Mouse (Mus musculus): ENCODE data around the gene Plb1. TPM values are rescaled to one million over a fixed set of nuclear protein-coding genes. Genes with fewer than 3 reads are reported as not detected.

Plb1 gene
- polyA plus RNA-seq, 1 experiment from 2014 or later = 1.2 TPM

DNA sequence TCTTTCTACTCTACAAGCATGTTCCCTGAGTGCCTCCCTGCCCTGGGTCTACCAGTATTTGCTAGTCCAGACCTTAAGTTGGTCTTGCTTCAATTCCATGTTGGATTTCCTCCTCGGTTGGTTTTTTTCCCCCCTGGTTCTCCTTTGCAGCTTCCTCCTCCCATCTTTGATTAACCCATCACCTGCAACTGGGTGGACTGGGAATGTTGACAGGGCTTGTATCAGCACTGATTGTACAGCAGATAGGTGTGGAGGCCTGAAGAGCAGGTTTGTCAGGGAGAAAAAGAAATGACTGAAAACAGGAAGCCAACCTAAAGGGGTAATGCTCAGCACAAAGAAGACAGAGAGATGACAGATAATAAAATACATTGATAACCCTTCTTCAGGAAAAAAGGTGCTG is 104.8 kb downstream of the Plb1 start:
- Histone ChIP-seq H3K4me1 (peaks cover 27% of the 10 kb centered on the region), H3K36me3 (no peaks in the 10 kb centered on the region), H3K27me3 (no peaks in the 10 kb centered on the region), H3K9me3 (no peaks in the 10 kb centered on the region), H3K27ac (no peak overlapping the region), H3K4me2 (no peak overlapping the region), H3K9ac (no peak overlapping the region), H3K4me3 (no peak overlapping the region)
- WGBS = 64% methylated on average over 1 of the region's 1 CpGs
- ATAC-seq (ENCODE audit: insufficient number of reproducible peaks, insufficient read depth, low FRiP score, low TSS enrichment, low read depth) = no peak

GRCm38 (mm10) chr5:32338339-32338738 is 105.8 kb downstream of the Plb1 start:
- no peaks in the 10 kb centered on the region for H3K27me3 ChIP-seq
- no peaks in the 10 kb centered on the region for H3K9me3 ChIP-seq
- 48% methylated on average over 2 of the region's 2 CpGs for WGBS
- H3K36me3 ChIP-seq = no peaks in the 10 kb centered on the region
- H3K4me1 ChIP-seq = peaks cover 24% of the 10 kb centered on the region
- H3K4me2 ChIP-seq = no peak overlapping the region
- ATAC-seq (ENCODE audit: insufficient number of reproducible peaks, insufficient read depth, low FRiP score, low TSS enrichment, low read depth) = no peak
- no peak overlapping the region for H3K4me3 ChIP-seq
- H3K27ac ChIP-seq = no peak overlapping the region
- no peak overlapping the region for H3K9ac ChIP-seq

DNA sequence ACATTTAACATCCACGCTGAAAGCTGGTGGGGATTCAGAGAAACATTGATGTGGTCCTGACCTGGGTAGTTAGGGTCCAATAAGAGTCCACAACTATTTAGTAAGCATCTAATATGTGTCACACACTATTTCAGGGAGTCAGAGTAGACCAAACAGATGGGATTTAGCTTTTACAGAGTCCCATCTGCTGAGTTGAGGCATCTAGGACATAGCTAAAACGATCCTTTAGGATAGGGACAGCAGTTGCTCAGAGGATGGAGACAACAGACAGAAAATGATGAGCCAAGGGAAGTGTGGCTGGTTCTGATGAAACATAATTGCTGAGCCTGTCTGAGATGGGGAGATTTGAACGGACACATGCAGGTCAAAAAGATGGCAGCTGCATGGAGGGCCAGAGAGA is 106.3 kb downstream of the Plb1 start:
- 72% methylated on average over 3 of the region's 3 CpGs for WGBS
- Histone ChIP-seq H3K27me3 (no peaks in the 10 kb centered on the region), H3K9ac (no peak overlapping the region), H3K27ac (no peak overlapping the region), H3K9me3 (no peaks in the 10 kb centered on the region), H3K4me2 (no peak overlapping the region), H3K36me3 (no peaks in the 10 kb centered on the region), H3K4me1 (peaks cover 20% of the 10 kb centered on the region), H3K4me3 (no peak overlapping the region)
- ATAC-seq (ENCODE audit: insufficient number of reproducible peaks, insufficient read depth, low FRiP score, low TSS enrichment, low read depth) = no peak

DNA sequence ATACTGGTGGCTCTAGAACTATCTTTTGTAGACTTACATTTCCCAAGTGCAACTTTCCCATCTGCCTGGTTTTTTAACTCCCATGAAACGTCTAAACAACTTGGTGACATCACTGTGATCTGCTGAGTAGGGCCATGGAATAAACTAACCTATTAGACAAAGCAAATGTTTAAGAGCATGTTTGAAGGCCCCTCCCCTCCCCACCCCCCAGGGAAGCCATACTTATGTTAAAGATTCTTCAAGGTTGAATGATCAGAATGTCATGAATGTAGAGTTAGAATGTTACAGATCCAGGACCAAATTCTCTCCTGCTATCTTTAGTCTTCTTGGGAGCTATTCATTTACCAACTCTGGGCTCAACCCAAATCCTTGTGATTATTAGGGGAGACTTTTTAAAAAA is 107.7 kb downstream of the Plb1 start:
- no peaks in the 10 kb centered on the region for H3K27me3 ChIP-seq
- 69% methylated on average over 1 of the region's 1 CpGs for WGBS
- no peak overlapping the region for H3K4me3 ChIP-seq
- no peaks in the 10 kb centered on the region for H3K36me3 ChIP-seq
- peaks cover 16% of the 10 kb centered on the region for H3K4me1 ChIP-seq
- H3K27ac ChIP-seq = no peak overlapping the region
- H3K4me2 ChIP-seq = no peak overlapping the region
- no peak for ATAC-seq (ENCODE audit: insufficient number of reproducible peaks, insufficient read depth, low FRiP score, low TSS enrichment, low read depth)
- no peaks in the 10 kb centered on the region for H3K9me3 ChIP-seq
- no peak overlapping the region for H3K9ac ChIP-seq

DNA sequence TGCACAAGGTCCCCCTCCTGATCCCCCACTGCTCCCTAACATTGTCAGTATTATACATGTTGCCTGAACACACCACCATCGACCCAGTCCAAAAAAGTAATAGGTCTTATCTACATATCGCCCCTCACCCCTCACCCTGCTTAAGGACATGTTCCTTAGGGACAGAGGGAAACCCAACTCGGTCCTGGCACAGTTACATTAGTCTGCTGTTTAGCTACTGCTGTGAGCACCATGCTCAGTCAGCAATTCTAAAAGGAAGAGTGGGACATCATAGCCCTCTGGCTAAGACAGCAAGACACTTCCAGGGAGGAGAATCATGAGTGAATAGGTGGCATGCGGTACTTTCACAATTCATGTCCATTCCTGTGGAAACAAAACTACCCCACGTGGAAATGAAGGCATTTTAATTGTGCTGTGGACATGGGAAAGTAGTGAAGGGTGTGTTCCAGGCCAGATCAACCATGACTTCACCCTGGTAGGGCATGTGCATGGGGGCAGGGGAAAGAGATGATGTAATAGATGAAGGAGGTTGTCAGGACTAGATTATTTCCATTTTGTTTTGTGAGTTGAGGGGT is 110.3 kb downstream of the Plb1 start:
- WGBS = 72% methylated on average over 5 of the region's 5 CpGs
- H3K4me2 ChIP-seq = no peak overlapping the region

DNA sequence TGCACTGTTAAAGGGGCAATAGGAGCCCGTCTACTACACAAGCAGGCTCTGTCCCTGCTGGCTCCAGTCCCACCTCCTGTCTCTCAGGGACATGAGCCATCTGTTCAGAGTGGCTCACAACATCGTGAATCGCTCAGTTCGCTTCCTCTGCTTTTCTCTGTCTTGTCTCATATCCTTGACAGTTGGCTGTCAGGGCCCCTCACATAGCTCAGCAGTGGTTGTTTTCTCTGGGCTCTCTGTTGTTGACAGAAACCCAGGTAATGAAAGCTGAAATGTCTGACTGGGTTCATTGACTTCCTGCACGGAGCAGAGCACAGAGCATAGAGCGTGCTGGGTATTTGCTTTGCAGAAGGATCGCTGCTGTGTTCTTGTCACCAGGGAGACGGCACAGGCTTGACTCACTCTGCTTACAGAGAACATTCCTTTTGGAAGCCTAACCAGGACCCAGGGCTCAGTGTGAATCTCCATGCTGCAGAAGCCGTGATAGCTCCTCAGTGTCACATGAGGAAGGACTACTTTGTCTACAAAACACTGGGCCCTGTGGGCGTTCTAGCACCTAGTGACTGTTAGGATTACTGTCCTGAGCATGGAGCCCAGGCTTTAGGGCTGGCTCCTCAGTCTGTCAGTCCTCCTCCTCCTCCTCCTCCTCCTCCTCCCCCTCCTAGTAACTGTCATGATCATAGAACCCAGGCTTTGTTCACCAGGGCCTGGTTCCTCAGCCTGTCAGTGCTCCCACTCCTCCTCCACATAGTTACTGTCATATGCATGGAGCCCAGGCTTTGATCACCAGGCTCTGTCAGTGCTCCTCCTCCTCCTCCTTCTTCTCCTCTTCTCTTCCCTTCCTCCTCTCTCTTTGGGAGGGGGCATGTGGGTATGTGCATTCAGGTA is 113.8 kb downstream of the Plb1 start:
- Histone ChIP-seq H3K27ac (no peak overlapping the region), H3K27me3 (no peaks in the 10 kb centered on the region), H3K36me3 (no peaks in the 10 kb centered on the region), H3K9me3 (no peaks in the 10 kb centered on the region), H3K4me3 (no peak overlapping the region), H3K4me2 (no peak overlapping the region), H3K4me1 (peaks cover 12% of the 10 kb centered on the region), H3K9ac (no peak overlapping the region)
- 55% methylated on average over 10 of the region's 10 CpGs for WGBS
- no peak for ATAC-seq (ENCODE audit: insufficient number of reproducible peaks, insufficient read depth, low FRiP score, low TSS enrichment, low read depth)

More for the DNA sequence above, 110.3 kb downstream of the Plb1 start:
- Histone ChIP-seq H3K4me3 (no peak overlapping the region), H3K4me1 (peaks cover 6% of the 10 kb centered on the region; the same call in 1 of the 2 replicates), H3K36me3 (no peaks in the 10 kb centered on the region), H3K9ac (no peak overlapping the region), H3K27ac (no peak overlapping the region), H3K27me3 (no peaks in the 10 kb centered on the region), H3K9me3 (no peaks in the 10 kb centered on the region)
- ATAC-seq (ENCODE audit: insufficient number of reproducible peaks, insufficient read depth, low FRiP score, low TSS enrichment, low read depth) = no peak

DNA sequence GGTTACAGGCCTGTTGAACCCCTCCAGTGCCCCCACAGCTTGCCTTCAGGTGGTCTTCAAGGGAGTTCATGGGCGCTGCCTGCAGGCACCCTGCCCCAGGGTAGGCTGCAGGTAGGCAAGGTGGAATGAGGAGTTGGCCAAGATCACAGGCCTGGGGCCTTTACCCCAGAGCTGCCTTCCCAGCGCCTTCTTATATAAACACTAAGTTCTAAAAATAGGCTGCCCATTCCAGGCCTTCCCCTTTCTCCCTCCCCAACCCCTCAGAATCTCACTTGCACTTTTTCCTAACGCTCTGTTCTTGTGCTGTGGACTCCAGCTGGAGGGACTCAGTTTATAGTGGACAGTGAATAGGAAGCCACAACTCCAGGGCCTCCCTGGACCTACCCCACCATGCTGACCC is 117.2 kb downstream of the Plb1 start:
- ATAC-seq (ENCODE audit: insufficient number of reproducible peaks, insufficient read depth, low FRiP score, low TSS enrichment, low read depth) = no peak

GRCm38 (mm10) chr5:32350551-32351256 is 118.2 kb downstream of the Plb1 start:
- WGBS = 78% methylated on average over 3 of the region's 3 CpGs
- Histone ChIP-seq H3K4me2 (no peak overlapping the region), H3K9ac (no peak overlapping the region)

More for the DNA sequence above, 117.2 kb downstream of the Plb1 start:
- Histone ChIP-seq H3K9me3 (no peaks in the 10 kb centered on the region), H3K36me3 (no peaks in the 10 kb centered on the region), H3K4me1 (peaks cover 23% of the 10 kb centered on the region), H3K27me3 (no peaks in the 10 kb centered on the region), H3K4me2 (no peak overlapping the region), H3K4me3 (no peak overlapping the region), H3K9ac (no peak overlapping the region), H3K27ac (no peak overlapping the region)
- WGBS = 68% methylated on average over 3 of the region's 3 CpGs

GRCm38 (mm10) chr5:32351721-32352465 is 119.4 kb downstream of the Plb1 start:
- H3K36me3 ChIP-seq = no peaks in the 10 kb centered on the region
- no peak overlapping the region for H3K4me3 ChIP-seq
- no peak overlapping the region for H3K9ac ChIP-seq
- WGBS = 74% methylated on average over 4 of the region's 4 CpGs
- H3K9me3 ChIP-seq = no peaks in the 10 kb centered on the region
- no peak overlapping the region for H3K27ac ChIP-seq
- peaks cover 17% of the 10 kb centered on the region; the same call in 1 of the 2 replicates for H3K4me1 ChIP-seq
- no peak overlapping the region for H3K4me2 ChIP-seq
- no peaks in the 10 kb centered on the region for H3K27me3 ChIP-seq
- ATAC-seq (ENCODE audit: insufficient number of reproducible peaks, insufficient read depth, low FRiP score, low TSS enrichment, low read depth) = no peak

More at GRCm38 (mm10) chr5:32350551-32351256, 118.2 kb downstream of the Plb1 start:
- Histone ChIP-seq H3K4me1 (peaks cover 23% of the 10 kb centered on the region), H3K27me3 (no peaks in the 10 kb centered on the region), H3K36me3 (no peaks in the 10 kb centered on the region), H3K9me3 (no peaks in the 10 kb centered on the region), H3K4me3 (no peak overlapping the region), H3K27ac (no peak overlapping the region)
- ATAC-seq (ENCODE audit: insufficient number of reproducible peaks, insufficient read depth, low FRiP score, low TSS enrichment, low read depth) = no peak

GRCm38 (mm10) chr5:32352845-32353244 is 120.3 kb downstream of the Plb1 start:
- Histone ChIP-seq H3K36me3 (no peaks in the 10 kb centered on the region), H3K27me3 (no peaks in the 10 kb centered on the region), H3K9ac (no peak overlapping the region), H3K27ac (no peak overlapping the region), H3K4me3 (no peak overlapping the region), H3K4me2 (no peak overlapping the region), H3K9me3 (no peaks in the 10 kb centered on the region), H3K4me1 (peaks cover 17% of the 10 kb centered on the region; the same call in 1 of the 2 replicates)
- ATAC-seq (ENCODE audit: insufficient number of reproducible peaks, insufficient read depth, low FRiP score, low TSS enrichment, low read depth) = no peak
- 70% methylated on average over 3 of the region's 3 CpGs for WGBS

DNA sequence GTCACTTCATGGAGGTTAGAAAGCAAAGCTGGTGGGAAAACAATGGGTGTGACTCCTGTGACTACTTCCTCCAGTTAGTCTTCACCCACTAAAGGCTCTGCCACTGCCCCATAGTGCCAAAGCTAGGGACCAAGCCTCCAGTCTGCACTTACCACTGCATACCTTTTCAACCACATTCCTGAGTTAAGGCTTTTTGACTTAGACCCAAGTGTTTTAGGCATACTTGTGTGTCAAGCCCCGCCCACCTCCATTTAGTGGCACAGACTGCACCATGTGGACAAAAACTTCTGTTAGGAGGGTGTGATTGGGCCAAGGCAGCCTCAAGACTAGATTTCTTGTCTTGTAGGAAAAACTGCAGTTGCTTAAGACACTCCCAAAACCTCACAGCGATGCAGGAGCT is 120.8 kb downstream of the Plb1 start:
- WGBS = 69% methylated on average over 2 of the region's 2 CpGs
- Histone ChIP-seq H3K4me2 (no peak overlapping the region), H3K27ac (no peak overlapping the region), H3K9ac (no peak overlapping the region), H3K27me3 (no peaks in the 10 kb centered on the region), H3K4me1 (peaks cover 17% of the 10 kb centered on the region; the same call in 1 of the 2 replicates), H3K4me3 (no peak overlapping the region), H3K9me3 (no peaks in the 10 kb centered on the region), H3K36me3 (no peaks in the 10 kb centered on the region)
- ATAC-seq (ENCODE audit: insufficient number of reproducible peaks, insufficient read depth, low FRiP score, low TSS enrichment, low read depth) = no peak

Data from embryonic facial prominence, embryonic 13.5 days (tissue).